Mouse (Mus musculus): Measurements from ENCODE around the gene Nedd9.

DNA sequence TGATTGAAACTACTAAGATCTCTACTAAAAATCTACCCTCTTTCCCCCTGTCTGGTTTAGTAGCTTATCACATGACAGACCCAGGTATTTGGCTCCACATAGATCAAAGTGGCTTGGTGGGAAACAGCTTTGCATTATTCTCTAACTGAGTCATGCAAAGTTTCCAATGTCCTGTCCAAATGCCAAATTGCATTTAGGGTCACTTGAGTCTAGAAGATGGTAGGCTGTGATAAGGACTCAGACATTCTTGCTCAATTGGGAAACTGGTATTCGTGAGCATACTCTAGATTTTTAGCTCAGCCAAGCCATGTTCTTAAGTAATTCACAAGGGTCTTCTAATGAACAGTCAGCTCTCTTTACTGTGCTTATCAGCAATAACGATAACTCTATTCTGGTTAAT, 7.5 kb upstream of the Nedd9 start:
- no peak for TF ChIP-seq POLR2A (IDR thresholded peaks at IDR 0.05; ENCODE audit: borderline replicate concordance, low read depth, low read length)
- no peak for TF ChIP-seq CTCF (IDR thresholded peaks at IDR 0.05; ENCODE audit: low read depth, low read length)

All from bone marrow macrophage, adult 2 months (primary cell).